Mouse (Mus musculus) liver (tissue): ENCODE measurements around the gene Sfrp4.
A peak's percentile ranks its signal among the peaks of the same experiment; 100 is the strongest.
"Not testable (repeated sequence)": the region's sequence is repeated elsewhere in the genome, so short reads cannot be mapped to it uniquely, and the experiment has no call there.

Source experiments
- DNase-seq: peaks from one replicate; pipeline ENCODE4 v3.0.0-alpha.2; 2020; ENCODE audit warnings: mixed read lengths

The Sfrp4 gene

GRCm38 (mm10) chr13:19622573-19623227 lies at the start of gene Sfrp4:
Sfrp4 (plus strand) TSS chr13:19623104.
- DNase-seq, result peak; percentile 59

DNA sequence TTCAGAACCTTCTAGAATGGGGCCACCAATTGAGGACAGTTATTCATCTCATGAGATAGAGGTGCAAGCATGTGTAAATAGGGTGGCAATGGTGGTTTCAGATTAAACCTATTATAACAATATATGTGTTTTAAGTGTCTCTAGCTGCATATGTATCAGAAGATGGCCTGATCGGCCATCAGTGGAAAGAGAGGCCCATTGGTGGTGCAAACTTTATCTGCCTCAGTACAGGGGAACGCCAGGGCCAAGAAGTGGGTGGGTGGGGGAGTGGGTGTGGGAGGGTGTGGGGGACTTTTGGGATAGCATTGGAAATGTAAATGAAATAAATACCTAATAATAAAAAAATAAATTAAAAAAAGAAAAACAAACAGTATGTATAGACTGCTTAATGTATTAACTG lies 48.2 kb upstream of the Sfrp4 start:
- DNase-seq, result not testable (repeated sequence)

GRCm38 (mm10) chr13:19575947-19576346 lies 47.0 kb upstream of the Sfrp4 start:
- peak; percentile 16 for DNase-seq

DNA sequence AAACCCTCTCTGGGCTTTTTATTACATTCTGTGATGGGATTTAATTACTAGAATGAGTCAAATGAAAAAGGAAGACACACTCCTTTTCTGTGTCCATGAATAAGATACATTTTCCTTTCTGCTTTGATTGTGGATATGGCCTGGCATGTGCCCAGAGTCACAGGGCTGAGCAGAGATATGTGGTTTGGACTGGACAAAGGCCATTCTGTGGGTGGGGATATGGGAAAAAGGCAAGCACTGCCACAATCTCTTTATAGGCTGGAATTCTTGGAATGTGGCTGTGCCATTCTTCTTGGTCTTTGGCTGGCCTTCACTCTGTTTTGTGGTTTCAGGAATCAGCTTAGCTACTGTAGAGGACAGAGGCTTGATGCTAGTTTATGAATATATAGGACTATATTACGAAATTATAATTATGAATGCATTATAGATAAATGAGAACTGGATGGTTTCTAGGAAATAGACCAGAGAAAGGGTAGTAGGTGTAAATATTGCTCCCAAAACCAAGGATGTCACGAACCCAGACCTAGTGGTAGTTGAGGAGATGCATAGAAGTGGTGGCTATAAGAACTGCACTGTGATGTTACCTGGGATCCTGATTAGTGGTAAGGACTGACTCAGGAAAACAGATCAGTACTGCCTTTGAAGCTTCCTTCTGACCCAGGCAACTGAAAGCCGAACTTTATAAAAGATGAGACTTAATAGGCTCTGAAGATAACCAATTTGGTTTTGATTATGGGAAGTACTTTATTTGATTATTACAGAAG lies 31.7 kb upstream of the Sfrp4 start:
- no peak for DNase-seq

DNA sequence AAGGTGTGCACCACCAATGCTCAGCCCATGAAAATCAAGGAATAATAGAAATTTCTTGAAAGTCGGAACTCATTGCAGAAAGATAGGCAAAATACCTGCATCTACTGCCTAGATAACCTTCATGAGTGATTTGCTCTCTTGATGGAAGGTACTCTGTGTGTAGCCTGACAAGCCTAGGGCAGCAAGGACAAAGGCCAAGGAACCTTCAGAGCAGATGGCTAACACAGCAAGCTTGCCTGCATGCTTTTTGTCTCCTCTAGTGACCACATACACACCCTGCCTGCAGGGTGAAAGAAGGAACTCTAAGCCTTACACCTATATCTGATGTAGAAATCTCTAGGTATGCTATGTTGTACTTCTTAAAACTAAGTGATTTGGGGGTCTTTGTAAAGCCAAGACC lies 27.8 kb upstream of the Sfrp4 start:
- no peak for DNase-seq

GRCm38 (mm10) chr13:19599242-19599641 lies 23.7 kb upstream of the Sfrp4 start:
- no peak for DNase-seq

DNA sequence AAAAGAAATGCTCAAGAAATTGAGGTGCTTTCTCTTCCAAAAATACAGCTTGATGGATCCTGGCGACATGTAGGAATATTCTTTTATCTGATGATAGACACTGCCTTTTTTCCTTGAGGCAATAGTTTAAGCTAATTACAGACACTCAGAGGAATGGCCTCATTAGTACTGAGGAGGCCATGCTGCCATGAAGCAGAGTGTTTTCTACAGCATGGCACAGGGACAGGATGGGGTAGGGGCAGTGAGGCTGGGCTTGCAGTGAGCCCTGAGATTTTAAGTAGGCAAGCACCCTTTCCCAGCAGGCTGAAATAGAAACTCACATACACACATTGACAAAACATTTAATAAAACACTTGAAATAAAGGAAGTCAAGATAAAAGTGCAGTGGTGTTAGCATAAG lies 20.4 kb upstream of the Sfrp4 start:
- DNase-seq, result no peak

DNA sequence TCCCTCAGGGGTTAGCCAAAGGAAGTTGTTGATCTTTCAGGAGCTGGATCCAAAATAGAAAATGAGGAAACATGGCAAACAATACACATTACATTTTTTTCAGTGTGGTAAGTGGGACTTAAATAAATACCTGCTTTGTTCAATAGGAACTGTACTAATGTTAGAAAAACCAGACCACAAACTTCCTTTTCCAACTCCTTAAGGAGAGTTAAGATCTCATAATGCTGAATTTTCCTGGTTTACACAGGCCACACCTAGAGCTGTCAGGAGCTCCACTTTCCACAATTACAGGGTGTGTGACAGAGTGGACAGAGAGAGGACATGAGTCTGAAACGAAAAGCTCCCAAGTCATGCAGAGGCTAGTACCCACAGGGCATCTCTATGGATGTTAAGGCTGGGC lies 19.2 kb upstream of the Sfrp4 start:
- no peak for DNase-seq

- DNase-seq, result no peak
Observed at GRCm38 (mm10) chr13:19604916-19605315, 18.0 kb upstream of the Sfrp4 start.

DNA sequence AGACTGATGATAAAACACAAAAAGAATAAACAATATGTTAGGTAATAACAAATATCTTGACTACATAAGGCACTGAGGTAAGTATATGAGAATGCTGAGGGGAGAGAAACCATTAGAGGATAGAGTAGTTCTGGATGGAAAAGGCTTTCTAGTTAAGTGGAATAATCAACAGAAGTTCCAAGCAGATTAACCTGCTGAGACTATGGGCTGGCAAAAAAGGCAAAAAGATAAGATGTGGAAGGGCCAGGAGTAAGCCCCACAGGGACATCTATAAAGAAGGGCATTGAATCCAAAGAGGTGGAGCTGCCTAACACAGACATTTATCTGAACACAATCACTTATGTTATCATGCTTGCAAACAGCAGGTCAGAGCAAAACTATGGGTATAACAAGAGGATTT lies 14.8 kb upstream of the Sfrp4 start:
- DNase-seq, result no peak

- no peak for DNase-seq
Observed at GRCm38 (mm10) chr13:19612348-19612747, 10.6 kb upstream of the Sfrp4 start.

- DNase-seq, result no peak
Observed at GRCm38 (mm10) chr13:19612963-19613362, 9.9 kb upstream of the Sfrp4 start.

GRCm38 (mm10) chr13:19613426-19613825 lies 9.5 kb upstream of the Sfrp4 start:
- no peak for DNase-seq

GRCm38 (mm10) chr13:19614311-19614710 lies 8.6 kb upstream of the Sfrp4 start:
- DNase-seq, result no peak

GRCm38 (mm10) chr13:19618081-19618480 lies 4.8 kb upstream of the Sfrp4 start:
- no peak for DNase-seq

DNA sequence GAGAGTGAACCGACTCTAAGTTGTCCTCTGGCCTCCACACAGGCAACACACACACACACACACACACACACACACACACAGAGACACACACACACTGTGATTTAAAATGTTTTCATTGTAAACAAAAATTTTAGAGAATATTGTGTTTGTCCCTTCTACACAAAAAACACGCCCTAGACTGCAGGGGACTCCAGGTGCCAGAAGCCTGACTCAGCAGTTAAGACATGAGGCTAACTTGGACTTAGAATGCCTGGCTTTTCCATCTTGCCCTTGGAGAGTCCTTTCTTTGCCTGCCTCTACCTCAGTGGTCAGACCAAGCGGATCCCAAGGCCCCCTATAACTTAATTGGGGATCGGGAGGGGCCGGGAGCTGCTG lies 4.1 kb upstream of the Sfrp4 start:
- peak; percentile 44 for DNase-seq

- DNase-seq, result peak; percentile 71
Observed at GRCm38 (mm10) chr13:19619216-19619927, 3.5 kb upstream of the Sfrp4 start, which contains the start of gene Epdr1. Epdr1 (minus strand) TSS chr13:19619927.

- no peak for DNase-seq
Observed at GRCm38 (mm10) chr13:19623228-19623905, 463 bp downstream of the Sfrp4 start.

DNA sequence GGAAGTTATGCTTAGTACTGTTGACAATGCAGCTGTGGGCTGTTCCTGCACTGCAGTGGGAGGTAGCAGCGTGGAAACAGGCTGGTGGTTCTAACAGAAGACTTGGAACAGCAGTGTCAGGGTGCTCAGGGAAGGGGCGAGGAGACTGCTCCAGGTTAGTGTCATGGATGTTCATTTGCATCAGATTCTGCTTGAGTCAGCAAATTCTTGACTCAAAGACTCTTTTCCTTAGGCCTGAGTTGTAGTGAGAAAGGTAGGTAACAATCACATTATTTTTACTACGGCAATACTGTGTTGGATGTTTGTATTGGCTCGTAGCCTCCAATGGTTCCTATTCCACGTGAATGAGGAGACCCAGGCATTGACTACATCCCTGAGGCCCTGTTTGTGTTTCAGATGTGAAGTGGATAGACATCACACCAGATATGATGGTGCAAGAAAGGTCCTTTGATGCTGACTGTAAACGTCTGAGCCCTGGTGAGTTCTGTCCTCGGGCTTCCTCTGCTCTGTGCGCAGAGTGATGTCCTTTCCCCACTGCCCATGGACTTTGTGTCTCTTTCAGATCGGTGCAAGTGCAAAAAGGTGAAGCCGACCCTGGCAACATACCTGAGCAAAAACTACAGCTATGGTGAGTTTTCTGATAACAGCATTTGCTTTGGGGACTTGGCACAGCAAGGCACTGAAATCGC lies 1.9 kb downstream of the Sfrp4 start:
- DNase-seq, result no peak

- no peak for DNase-seq
Observed at GRCm38 (mm10) chr13:19626473-19626872, 3.6 kb downstream of the Sfrp4 start.

DNA sequence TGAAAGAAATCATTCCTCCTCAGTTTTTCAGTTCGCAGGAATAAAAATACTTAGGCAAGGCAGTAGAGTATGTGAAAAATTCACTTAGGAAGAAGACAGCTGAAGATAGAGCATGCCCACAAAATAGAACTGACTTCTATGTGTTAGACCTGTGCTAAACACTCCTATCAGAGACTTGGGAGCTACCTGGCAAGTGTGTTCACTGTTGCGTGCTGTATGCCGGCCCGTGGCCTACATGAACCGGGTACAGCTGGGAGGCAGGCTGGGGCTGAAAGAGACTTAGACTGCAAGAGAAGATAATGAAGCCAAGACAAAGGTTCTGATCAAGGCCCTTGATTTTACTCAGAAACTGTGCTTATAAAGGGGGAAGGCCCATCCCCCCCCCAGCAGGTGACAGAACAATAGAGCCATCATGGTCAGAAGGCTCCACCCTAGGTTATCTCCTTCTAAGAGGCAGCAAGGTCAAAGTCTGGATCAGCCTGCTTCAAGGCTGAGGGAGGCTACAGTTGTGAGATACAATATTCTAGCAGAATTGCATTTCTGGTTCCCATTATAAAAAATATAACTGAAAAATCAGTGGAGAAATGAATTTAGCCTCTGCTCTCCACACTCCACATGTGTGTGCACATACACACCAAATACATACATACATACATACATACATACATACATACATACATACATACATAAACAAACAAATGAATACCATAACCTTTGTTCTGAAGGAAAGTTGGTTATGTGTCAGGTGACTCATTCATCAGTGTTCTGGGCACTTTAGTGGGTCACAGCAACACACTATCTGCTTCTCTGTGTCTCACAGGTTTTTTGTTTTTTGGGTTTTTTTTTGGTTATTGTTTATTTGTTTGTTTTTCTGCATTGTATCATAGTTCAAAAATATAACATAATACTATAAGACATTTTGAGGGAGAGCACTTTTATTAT lies 8.1 kb downstream of the Sfrp4 start:
- DNase-seq, result peak; percentile 35
